33 mouse cellular contexts compared by ENCODE assay signal in the genomic region with DNA sequence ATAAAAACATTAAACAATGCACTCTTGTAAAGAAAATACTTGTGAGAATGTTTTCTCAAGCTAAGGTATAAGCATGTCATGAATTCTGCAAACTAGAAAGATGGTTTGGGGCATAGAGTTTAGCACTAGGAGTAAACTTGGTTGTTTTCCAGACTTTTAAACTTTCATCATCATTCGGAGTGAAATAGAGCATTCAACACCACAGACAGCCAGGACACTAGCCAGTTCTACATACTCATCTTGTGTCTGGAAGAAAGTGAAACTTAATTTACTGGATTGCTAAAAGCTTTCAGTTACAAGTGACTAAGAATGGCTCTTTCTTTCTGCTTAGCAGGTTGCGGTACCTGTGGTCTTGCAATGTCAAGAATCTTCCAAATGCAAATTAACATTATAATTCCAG.
"Had no signal": no experiment of that assay in that cellular context is flagged by ENCODE, and none has a peak within 500 bp of the region (broad histone marks: within the 10 kb centered on the region; RNA-seq: fewer than 3 reads in every experiment).

No protein-coding gene starts in this region.

- H3K4me1 ChIP-seq: heart, embryonic 13.5 days; heart, embryonic 15.5 days; hindbrain, embryonic 10.5 days; hindbrain, embryonic 12.5 days; hindbrain, embryonic 13.5 days; hindbrain, embryonic 15.5 days; intestine, embryonic 15.5 days; kidney, embryonic 15.5 days had no signal

- ATAC-seq: hindbrain, embryonic 16.5 days; hindbrain, postnatal 0 days; inflammation-experienced regulatory T-cells, adult 6 months; intestine, embryonic 15.5 days; intestine, embryonic 16.5 days; intestine, postnatal 0 days had no signal

- DNase-seq: heart, postnatal 10 days; heart, postnatal 14 days; heart, postnatal 36 days; heart, postnatal 4 days; kidney, adult 11 months; kidney, adult 18-20 months; kidney, adult 2 months; kidney, adult 8-10 months; kidney, adult 9 months; kidney, postnatal 10 days; kidney, postnatal 14 days; kidney, postnatal 25 days; kidney, postnatal 36 days; kidney, postnatal 4 days; layer of hippocampus, adult 9-11 months; layer of hippocampus, postnatal 36 days had no signal

- H3K27me3 ChIP-seq: heart, embryonic 13.5 days; heart, embryonic 15.5 days; hindbrain, embryonic 12.5 days; hindbrain, embryonic 13.5 days; hindbrain, embryonic 15.5 days; intestine, embryonic 15.5 days; kidney, embryonic 15.5 days had no signal

- H3K27ac ChIP-seq: heart, embryonic 13.5 days; heart, embryonic 15.5 days; hindbrain, embryonic 10.5 days; hindbrain, embryonic 12.5 days; hindbrain, embryonic 13.5 days; hindbrain, embryonic 14.5 days; hindbrain, embryonic 15.5 days; hindbrain, postnatal 0 days; intestine, embryonic 15.5 days; kidney, embryonic 15.5 days; kidney, postnatal 0 days; layer of hippocampus, adult 2 months; left cerebral cortex, adult 2 months had no signal

- H3K4me3 ChIP-seq: heart, embryonic 13.5 days; heart, embryonic 15.5 days; hindbrain, embryonic 10.5 days; hindbrain, embryonic 12.5 days; hindbrain, embryonic 13.5 days; hindbrain, embryonic 15.5 days; intestine, embryonic 15.5 days; kidney, embryonic 15.5 days; layer of hippocampus, adult 2 months; left cerebral cortex, adult 2 months had no signal
